Mouse (Mus musculus): ENCODE results near the gene Gm42669.

Gene Gm42669

DNA sequence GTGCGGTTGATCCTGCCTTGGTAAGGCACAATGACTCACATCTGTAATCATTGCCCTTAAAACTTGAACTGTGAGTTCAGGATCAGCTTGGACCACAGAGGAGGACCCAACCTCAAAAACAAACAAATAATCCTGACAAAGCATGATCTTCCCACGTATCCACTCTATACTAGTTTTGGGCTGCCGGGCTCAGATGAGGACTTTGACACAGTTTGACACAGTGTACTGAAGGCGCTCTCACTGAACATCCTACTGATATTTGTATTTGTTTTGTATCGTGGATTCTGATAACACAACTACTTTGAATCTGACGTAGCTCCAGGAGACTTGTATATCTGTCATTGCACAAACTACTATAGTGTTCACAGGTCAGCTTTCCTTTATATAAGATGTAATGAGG lies 14.0 kb downstream of the Gm42669 start:
- no peak for DNase-seq (ENCODE audit: low spot score in 2 of 2)

DNA sequence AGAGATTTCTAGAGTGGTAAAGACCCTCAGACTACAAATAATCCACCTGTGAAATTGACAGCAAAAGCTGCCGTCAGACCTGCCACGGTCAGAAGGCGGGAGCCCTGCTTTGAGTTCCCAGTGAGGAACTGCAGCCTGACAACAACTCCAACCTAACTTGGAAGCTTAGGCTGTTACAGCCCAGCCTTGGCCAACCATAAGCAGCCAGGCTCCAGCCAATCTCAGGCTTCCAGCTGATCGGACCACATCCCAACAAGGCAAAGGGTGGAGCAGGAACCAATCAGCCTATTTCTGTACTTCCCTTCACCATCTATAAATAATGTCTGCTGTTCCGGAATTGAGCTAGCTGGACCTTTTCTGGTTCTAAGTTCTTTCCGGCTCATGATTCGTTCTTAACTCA lies 14.5 kb downstream of the Gm42669 start:
- DNase-seq (ENCODE audit: low spot score in 2 of 2): no peak

DNA sequence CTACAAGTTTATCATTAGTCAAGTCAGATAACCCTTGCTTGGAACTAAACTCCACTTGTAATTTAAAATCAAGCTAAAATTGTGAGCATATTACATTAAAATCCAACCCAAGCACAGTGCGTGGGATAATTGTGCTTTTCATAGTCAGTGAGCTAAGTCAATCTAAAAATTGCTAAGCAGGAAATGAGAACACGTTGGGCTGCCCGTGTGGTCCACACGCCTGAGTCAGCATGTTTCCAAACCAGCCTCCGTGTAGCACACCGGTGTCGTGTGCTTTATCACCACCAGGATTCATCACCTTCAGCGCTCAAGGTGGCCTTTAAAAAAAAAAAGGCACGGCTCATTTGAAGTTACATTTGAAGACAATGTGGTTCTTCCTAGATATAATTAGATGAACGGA lies 16.9 kb downstream of the Gm42669 start:
- DNase-seq (ENCODE audit: low spot score in 2 of 2): no peak

DNA sequence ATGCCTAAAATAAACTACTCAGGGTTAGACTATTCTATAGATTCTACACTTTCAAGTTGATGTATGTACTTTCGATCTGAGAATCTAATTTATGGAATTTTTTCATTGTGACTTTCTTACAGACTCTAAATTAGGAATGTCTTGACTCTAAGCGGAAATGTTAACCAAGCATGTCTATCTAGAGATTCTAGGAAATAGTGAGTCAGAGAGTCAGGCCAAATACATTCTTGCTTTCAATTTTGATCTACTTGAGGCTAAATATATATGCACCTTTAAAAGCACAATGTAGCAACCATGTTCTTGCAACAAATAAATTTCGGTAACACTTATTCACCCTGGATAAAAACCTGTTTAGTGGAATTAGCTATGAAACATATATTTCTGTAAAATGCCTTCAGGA lies 21.4 kb downstream of the Gm42669 start:
- DNase-seq (ENCODE audit: low spot score in 2 of 2): no peak

DNA sequence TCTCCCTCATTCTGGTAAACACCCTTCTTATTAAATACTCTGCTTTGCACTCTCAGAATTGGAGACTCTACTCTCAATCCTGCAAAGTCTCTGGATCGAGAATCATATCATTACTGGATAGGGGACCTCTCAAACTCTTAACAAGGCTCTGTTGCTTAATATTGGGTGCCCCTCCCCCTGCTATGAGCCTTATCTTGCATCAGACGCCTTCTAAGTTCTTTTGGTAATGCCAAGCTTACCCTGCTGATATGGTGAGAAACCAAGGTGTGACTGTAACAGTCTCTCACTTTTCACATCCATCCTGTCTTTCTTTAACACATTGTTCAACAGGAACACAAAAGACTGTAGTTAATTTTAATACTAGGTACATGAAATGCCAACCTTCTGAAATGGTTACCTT lies 26.2 kb downstream of the Gm42669 start:
- no peak for DNase-seq (ENCODE audit: low spot score in 2 of 2)

DNA sequence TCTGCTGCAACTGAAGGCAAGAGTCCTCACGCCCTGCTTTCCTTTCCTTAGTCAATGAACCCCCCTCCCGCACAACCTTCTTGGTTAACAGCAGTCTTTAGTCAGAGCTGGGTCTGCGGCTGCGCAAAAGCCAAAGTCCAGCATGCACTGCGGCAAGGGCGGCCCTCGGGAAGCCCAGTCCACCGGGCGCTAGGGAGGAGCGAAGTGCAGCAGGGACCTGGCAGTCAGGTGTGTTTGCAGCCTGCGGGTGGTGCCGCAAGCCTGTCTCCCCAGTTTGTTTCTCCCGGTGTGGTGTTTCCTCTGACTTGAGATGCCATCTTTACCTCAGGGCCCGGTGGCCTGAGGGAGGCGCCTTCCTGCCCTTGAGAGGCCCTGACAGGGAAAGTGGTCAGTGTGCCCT lies 27.2 kb downstream of the Gm42669 start, which contains the start of gene 1700028K03Rik:
TSS of gene 1700028K03Rik (plus strand) at position 129 of the 400 bp plus-strand sequence.
- no peak for DNase-seq (ENCODE audit: low spot score in 2 of 2)

DNA sequence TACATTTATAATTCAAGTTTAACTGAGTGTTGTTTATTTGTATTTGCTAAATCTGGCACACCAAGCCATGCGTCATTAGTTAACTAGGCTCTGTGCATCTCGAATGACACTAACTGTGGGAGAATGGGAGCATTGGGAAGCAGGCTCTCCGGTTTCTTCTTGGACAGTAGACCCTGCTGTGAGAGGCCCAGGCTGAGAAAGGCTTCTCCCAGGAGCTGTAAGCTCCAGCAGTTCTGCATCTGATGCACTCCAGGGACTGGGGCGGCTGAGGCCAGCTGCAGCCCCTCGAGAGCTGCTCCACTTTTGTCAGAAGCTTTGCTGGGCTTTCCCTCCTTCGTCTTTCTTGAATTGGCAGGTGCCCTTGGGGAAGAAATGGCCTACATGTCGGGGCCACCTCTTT lies 34.3 kb downstream of the Gm42669 start:
- DNase-seq (ENCODE audit: low spot score in 2 of 2): no peak

DNA sequence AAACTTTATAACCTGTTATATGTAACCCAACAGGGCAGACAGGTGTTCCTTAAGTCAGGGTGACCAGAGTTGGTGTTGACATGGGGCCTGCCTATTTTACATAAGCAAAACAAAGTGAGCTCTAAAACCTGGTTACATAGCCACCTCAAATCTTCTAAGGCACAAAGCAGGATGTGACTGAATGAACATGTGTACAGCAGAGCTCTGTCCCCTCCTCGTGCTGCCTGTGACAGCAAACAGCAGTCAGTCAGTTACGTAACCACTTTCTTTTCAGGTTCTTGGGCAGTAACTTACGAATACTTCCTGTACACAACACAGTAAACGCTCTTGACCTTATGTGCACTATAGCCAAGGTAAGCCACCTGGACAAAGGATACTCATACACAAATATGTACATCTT lies 38.5 kb downstream of the Gm42669 start:
- DNase-seq (ENCODE audit: low spot score in 2 of 2): no peak

DNA sequence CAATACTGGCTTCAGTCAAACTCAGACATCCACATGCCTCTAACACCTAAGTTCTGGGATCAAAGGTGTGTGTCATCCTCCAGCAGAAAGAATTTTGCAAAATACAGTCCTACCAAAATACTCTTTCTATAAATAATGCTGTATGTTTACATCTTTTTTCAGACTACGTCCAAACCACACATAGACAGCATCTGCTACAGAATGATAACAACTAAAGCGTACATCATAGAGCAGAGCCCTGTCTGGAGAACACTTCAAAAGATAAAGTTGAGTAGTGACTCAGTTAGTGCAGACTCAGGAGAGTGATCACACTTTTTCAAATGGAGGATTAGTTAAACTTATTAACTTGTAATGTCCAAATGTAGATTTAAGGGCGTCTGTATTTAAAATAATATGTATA lies 40.5 kb downstream of the Gm42669 start:
- no peak for DNase-seq (ENCODE audit: low spot score in 2 of 2)

DNA sequence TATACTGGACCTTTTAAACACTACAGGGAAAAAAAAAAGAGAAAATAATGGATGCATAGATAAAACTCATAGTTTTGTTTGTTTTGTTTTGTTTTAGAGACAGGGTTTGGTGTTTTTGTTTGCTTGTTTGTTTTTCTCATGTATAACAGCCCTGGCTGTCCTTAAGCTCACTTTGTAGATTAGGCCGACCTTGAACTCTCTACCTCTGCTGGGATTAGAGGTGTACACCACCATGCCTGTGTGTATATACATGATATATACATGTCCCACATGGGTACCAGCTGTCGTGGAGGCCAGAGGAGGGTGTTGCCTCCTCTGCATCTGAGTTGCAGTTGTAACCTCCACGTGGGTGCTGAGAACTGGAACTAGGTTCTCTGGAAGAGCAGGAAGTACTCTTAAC lies 41.0 kb downstream of the Gm42669 start:
- DNase-seq (ENCODE audit: low spot score in 2 of 2): no peak

DNA sequence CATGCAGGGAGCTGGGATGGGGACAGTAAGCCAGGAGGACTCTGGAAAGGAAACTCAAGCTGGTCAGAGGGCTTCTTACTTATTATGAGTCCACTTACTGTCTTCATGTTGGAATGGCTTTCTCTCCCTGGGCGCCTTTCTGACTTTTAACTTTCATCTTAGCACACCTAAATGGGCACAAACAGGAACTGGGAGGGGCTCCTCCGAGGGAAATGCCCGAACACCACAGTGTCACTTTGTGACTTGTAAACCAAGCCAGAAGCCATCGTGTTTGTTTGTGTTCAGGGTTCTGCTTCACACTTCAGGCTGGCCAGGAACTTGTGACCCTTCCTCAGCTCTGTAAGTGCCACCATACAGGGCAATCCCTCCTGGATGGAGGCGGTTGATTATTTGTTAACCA lies 46.9 kb downstream of the Gm42669 start:
- DNase-seq (ENCODE audit: low spot score in 2 of 2): no peak

DNA sequence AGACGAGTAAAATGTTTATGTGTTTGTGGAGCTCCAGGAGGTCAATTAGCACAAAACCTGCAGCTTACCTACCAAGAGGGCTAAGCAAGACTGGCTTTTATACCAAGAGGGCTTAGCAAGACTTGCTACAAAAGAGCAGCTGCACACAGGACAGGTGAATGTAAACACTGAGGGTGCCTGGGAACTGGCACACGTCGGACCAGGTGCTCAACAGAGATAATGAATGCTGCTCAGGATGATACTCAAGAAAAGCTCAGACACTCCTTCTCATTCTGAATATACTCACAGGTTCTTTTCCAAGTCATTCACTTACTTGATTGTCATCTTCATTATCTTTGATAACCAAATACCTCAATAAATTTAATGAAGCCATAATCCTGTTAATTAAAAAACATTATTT lies 49.5 kb downstream of the Gm42669 start:
- no peak for DNase-seq (ENCODE audit: low spot score in 2 of 2)

DNA sequence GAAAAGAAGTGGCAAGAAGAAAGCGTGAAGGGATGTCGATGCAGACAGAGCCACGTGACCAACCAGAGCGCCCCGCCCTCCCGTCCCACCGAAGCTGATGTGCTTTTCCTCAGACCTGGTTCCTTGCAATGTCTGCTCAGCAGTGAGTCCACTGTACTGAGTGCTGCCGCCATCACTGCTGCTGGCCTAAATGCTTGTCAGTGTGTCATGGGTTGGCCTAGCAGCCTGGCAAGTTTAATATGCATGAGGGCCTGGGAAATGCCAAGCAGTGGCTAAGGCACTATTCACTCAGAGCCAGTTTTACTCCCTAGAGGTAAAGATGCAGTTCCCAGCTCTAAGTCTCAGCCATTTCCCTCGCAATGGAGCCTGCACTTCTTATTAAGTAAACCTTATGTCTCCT lies 61.7 kb downstream of the Gm42669 start:
- no peak for DNase-seq (ENCODE audit: low spot score in 2 of 2)

DNA sequence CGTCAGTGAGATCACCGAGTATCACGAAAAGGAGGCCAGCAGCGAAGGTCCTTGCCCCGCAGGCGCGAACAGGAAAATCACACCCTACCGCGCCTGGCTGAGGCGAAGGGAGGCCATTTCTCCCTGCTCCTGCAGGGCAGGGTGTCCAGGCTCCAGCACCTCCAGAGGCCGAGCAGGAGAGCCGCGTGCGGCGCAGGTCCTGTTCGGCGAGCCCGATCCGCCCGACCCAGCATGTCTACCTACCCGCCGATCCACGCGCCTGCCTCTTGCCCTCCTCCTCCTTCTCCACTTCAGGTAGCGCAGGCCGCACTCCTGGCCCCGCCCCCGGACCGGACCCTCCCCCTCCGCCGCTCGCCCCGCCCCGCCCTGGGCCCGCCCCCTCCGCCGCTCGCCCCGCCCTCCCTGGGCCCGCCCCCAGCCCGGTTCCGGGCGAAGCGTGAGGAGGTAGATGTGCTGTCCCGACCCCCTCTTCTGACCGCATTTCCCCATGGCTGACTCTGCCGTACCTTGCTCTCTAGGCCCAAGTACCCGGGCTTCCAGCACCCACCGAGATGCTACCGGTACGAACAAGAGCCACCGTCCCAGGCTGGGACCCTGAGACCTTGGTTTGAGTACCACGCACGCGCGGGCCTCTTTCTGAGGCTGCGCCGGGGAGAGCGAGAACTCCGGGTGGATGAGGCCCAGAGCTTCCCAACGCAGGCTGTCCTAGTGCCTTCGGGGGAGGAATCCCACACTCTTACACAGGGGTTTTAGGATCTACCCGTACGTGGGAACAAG lies 90.1 kb downstream of the Gm42669 start, which contains the start of the genes Rpap2 and Glmn:
TSS of gene Rpap2 (plus strand) at position 73 of the 777 bp plus-strand sequence.
TSS of gene Glmn (minus strand) at position 588 of the 777 bp plus-strand sequence.
- DNase-seq (ENCODE audit: low spot score in 2 of 2): peak; percentile 65 to 70

DNA sequence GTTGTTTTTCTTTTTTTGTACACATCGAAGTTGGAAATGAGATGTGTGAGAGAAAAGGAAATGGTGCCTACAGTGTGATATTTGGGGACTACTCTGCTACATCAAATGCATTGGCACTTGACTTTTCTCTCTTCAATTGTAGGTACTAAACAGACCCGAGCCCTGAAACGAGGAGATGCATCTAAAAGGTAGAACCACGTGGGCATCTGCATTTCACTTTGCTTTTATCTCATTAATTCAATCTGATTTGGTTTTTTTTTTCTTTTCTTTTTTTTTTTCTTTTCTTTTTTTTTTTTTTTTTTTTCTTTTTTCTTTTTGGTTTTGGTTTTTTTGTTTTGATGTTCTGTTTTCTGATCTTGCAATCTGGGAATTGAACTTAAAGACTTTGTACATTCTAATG lies 91.0 kb downstream of the Gm42669 start:
- no peak for DNase-seq (ENCODE audit: low spot score in 2 of 2)

DNA sequence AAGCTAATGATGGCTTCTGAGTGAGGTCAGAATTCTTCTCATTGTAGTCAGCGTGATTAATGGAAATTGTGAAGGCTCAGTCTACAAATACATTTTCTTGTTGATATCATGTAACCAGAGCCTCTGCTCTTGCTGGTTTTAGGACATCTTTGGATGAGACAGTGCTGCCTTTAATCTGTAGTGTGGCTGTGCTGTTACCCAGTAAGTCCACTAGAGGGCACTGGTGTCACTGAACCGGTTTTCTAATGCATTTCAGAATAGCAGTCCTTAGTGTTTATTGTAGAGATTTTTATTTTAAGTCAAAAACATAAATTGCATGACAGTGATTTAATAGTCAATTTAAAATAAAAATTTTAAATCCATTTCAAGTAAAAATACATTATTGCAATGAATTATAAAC lies 103.8 kb downstream of the Gm42669 start:
- DNase-seq (ENCODE audit: low spot score in 2 of 2): peak; percentile 15 to 46

DNA sequence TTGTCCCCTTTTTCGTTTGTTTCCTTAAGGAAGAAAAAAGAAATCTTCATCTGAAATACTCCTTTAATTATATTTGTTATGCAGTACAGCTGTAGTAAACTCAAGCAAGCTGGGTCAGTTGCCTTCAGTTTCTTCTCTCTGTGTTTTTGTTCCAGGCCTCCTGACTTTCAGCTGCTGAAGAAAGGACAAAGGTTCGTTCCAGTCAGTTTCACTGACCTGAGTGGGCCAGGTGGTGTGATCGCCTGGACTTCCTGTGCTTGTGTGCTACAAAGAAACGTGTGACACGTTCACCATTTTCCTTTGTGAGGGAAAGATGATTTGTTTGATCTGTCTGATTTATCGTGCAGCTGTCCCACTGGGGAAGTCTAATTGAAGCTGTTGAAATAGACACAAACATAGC lies 110.6 kb downstream of the Gm42669 start:
- no peak for DNase-seq (ENCODE audit: low spot score in 2 of 2)

DNA sequence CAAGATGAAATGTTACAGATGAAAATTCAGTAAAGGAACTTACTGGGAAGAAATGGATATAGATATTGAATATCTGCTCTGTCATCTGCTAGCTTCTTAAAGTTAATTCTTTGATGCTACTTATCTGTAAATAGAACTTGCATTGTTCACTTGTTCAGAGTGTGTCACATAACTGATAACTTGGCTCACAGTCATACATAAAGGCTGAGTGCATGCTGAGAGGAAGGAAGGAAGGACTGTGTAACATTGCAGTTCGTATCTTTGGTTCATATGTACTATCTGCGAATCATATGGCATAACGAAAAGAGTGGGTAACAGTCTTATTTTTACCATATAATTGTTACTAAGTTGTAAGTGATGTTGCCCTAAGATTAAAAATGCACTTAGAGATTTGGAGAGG lies 113.9 kb downstream of the Gm42669 start:
- DNase-seq (ENCODE audit: low spot score in 2 of 2): no peak
